Mouse (Mus musculus) gastrocnemius, adult 18-20 months (tissue): ENCODE results near the gene Rcc1. TPM values are rescaled to one million over a fixed set of nuclear protein-coding genes. Genes with fewer than 3 reads are reported as not detected.
"Not testable (repeated sequence)": the region's sequence is repeated elsewhere in the genome, so short reads cannot be mapped to it uniquely, and the experiment has no call there.

ENCODE experiments used
- DNase-seq: peaks from one replicate; pipeline ENCODE4 v3.0.0; 2021; ENCODE audit warnings: low spot score
- total RNA-seq, 2 experiments: library from RNA; stranded (reverse); gene quantifications; 2 replicates each; pipeline ENCODE4 v1.2.3; 2021

Gene Rcc1
- total RNA-seq, 2 experiments from 2014 or later: 5.6 to 7.7 TPM

- DNase-seq: no peak
Observed at GRCm38 (mm10) chr4:132315711-132316110, 37.7 kb downstream of the Rcc1 start.

GRCm38 (mm10) chr4:132312627-132313026 is 40.8 kb downstream of the Rcc1 start:
- DNase-seq: no peak

DNA sequence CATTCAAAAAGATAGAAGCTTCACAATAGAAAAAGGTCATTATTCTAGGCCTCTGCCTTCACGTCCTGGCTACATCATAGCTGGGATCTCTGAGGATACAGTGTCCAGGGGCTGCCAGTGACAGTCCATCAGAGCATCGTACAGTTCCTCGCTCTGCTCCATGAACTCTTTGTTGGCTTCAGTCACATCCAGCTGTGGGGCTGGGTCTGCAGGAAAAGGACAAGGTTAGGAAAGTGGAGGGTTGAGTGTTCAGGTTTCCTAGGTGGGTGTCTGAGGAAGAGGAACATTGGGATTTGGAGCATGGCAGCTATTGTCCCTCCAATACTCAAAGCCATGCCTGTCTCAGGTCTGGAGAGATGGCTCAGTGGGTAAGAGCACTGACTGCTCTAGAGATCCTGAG is 41.6 kb downstream of the Rcc1 start:
- DNase-seq: no peak

- no peak for DNase-seq
Observed at GRCm38 (mm10) chr4:132311209-132311608, 42.2 kb downstream of the Rcc1 start.

DNA sequence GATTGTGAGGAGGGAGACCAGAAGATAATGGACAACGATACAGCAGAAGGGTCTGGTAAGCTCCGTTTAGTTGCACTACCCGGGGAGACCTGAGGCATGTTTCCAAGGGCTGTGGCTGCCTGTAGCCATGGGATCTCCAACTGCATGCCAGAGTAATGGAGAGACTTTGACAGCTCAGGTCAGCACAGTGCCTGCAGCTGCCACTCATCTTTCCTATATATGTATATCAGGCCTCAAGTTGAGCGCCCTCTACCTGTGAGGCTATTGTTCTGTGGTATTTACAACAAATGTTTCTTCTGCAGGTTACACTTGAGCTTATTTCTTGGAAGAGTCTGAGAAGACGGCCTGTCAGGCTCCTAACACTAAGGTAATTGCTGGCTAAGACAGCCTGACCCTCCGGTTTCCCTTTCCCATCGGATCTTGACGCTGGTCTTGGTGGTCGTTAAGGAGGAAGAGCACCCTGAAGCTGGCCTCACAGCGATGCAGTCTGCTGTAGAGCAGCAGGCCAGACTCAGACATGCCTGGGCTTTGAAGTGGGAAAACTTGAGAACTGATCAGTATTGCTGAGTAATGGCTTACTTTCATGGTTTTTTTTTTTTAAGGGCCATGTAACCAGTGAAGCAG is 43.4 kb downstream of the Rcc1 start:
- DNase-seq: peak; percentile 62

GRCm38 (mm10) chr4:132309140-132309848 is 44.1 kb downstream of the Rcc1 start:
- DNase-seq: no peak

GRCm38 (mm10) chr4:132308437-132309139 is 44.8 kb downstream of the Rcc1 start:
- peak; percentile 93 for DNase-seq

DNA sequence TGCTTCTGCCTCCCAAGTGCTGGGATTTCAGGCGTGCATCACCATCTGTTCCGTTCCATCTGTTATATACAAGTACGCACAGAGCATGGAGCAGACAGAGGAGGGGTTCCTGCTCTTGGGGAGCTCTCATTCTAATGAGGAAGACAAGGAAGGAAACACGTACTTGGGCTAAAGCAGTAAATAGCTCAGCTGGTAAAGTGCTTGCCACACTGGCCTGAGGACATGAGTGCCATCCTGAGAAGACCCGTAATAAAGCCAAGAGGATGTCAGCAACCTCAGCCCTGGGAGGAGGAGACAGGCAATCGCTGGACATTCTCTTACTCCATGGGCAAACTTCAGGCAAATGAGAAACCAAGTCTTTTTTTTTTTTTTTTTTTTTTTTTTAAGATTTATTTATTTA is 47.4 kb downstream of the Rcc1 start:
- DNase-seq: no peak

GRCm38 (mm10) chr4:132305276-132305675 is 48.1 kb downstream of the Rcc1 start:
- DNase-seq: no peak

DNA sequence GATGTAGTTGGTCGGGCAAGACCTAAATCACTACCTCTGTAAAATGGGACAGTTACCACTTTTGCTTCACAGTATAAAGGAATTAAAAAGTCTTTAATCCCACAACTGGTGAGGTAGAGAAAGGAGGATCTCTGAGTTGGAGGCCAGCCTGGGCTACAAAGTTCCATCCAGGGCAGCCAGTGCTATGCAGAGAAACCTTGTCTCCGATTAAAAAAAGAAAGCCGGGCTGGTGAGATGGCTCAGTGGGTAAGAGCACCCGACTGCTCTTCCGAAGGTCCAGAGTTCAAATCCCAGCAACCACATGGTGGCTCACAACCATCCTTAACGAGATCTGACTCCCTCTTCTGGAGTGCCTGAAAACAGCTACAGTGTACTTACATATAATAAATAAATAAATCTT is 49.9 kb downstream of the Rcc1 start:
- not testable (repeated sequence) for DNase-seq

DNA sequence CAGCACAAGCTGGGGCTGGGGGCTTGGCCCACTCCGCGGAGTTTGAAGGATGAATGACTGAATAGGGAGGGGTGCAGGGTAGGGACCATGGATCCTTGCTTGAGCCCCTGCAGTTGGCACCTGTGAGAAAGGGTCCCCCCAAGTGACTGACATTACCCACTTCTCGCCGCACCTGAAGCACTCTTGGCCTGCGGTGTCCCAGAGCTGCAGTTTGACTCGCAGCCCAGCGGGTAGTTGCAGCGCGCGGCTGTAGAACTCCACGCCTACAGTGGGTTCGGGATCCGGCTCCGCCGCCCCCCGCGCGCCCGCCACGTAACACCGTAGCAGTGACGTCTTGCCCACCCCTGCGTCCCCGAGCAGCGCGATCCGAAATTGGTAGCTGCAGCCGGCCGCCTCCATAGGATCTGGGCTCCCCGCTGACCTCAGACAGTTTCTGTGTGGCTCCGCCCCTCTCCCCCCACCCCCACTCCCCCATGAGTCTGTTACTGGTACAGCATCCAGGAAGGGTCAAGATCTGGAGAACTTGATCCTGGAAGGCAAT is 50.4 kb downstream of the Rcc1 start, which contains the start of gene Rab42:
Gene Rab42, minus strand, starts transcription at position 447 of the 541 bp plus-strand sequence.
- DNase-seq: peak; percentile 33

DNA sequence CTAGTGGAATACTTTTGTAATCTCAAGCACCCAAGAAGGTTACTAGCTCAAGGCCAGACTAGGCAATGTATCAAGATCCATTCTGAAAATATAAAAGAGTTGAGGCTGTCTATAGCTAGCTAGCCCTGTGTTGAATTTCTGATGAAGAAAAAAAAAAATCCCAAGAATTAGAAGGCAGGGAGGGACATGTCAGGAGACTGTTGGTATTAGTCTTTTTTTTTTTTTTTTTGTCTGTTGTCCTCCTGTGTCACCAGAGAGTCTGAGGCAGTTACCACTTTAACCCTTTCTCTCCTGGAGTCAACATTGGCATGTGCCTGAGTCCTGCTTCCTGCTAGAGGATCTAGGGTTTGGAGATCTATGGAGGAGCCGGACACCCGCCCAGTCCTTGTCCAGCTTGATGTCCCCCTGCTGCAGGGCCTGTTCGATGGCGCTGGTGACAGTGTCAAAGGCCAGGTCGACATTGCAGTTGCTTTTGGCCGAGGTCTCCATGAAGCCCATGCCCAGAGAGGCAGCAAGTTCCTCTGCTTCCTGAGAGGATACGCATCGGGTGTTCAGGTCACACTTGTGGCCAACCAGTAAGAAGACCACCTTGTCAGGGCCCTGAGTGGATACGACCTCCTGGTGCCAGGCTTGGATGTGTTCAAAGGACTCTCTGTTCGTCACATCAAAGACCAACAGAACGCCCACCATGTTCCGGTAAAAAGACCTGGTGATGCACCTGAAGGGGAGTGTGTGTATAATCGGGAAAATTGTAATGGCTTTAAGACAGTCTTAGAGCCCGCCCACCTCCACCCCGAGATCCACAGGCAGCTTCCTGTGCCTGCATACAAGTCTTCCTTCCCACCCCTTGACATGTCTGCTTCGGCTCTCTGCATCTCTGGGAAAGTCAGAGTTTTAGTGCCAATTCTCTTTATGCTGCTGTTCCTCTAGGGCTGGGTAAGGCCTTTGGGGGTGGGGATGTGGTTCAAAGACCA is 51.2 kb downstream of the Rcc1 start:
- no peak for DNase-seq

DNA sequence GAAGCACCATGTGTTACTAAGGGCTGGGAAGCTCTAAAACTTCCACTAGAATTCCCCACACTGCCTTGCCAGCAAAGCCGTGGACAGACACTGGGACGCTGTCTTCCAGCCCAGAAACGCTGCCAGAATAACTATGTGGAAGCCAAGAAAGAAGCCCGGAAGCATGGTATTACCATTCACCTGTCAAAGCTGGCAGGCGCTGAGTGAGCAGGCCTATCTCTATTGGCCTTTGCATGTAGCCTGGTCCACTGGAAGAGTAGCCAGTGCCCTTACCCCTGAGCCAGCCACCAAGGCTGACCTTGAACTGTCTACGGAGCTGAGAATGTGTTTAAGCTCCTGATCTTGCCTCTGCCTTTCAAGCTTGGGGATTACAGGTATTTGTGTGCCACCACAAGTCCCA is 51.9 kb downstream of the Rcc1 start:
- peak; percentile 26 for DNase-seq

- no peak for DNase-seq
Observed at GRCm38 (mm10) chr4:132299849-132300248, 53.6 kb downstream of the Rcc1 start.

GRCm38 (mm10) chr4:132295696-132296390 is 57.6 kb downstream of the Rcc1 start:
- no peak for DNase-seq

GRCm38 (mm10) chr4:132293682-132294240 is 59.6 kb downstream of the Rcc1 start:
- no peak for DNase-seq

GRCm38 (mm10) chr4:132292988-132293387 is 60.4 kb downstream of the Rcc1 start:
- DNase-seq: no peak

- no peak for DNase-seq
Observed at GRCm38 (mm10) chr4:132291624-132292335, 61.6 kb downstream of the Rcc1 start.

- DNase-seq: no peak
Observed at GRCm38 (mm10) chr4:132291056-132291455, 62.3 kb downstream of the Rcc1 start.
